Mouse (Mus musculus): ENCODE data around the gene Cdk6. TPM values are rescaled to one million over a fixed set of nuclear protein-coding genes. Genes with fewer than 3 reads are reported as not detected.

Cdk6 gene
- total RNA-seq, 2 experiments from 2014 or later: 1.9 to 4.7 TPM

- no peak for DNase-seq (ENCODE audit: low spot score in 2 of 2)
Observed at GRCm38 (mm10) chr5:3482474-3482873, 141.2 kb downstream of the Cdk6 start.

GRCm38 (mm10) chr5:3483054-3483722, 141.9 kb downstream of the Cdk6 start:
- no peak for DNase-seq (ENCODE audit: low spot score in 2 of 2)

- DNase-seq (ENCODE audit: low spot score in 2 of 2): no peak
Observed at GRCm38 (mm10) chr5:3486579-3487282, 145.4 kb downstream of the Cdk6 start.

GRCm38 (mm10) chr5:3488146-3488774, 147.0 kb downstream of the Cdk6 start:
- no peak for DNase-seq (ENCODE audit: low spot score in 2 of 2)

GRCm38 (mm10) chr5:3490358-3490757, 149.1 kb downstream of the Cdk6 start:
- no peak for DNase-seq (ENCODE audit: low spot score in 2 of 2)

- DNase-seq (ENCODE audit: low spot score in 2 of 2): no peak
Observed at GRCm38 (mm10) chr5:3491084-3491483, 149.8 kb downstream of the Cdk6 start.

GRCm38 (mm10) chr5:3491883-3492282, 150.6 kb downstream of the Cdk6 start:
- no peak for DNase-seq (ENCODE audit: low spot score in 2 of 2)

- no peak for DNase-seq (ENCODE audit: low spot score in 2 of 2)
Observed at GRCm38 (mm10) chr5:3492776-3493636, 151.7 kb downstream of the Cdk6 start.

GRCm38 (mm10) chr5:3493968-3494367, 152.7 kb downstream of the Cdk6 start:
- no peak for DNase-seq (ENCODE audit: low spot score in 2 of 2)

- no peak for DNase-seq (ENCODE audit: low spot score in 2 of 2)
Observed at GRCm38 (mm10) chr5:3494452-3495187, 153.3 kb downstream of the Cdk6 start.

- no peak for DNase-seq (ENCODE audit: low spot score in 2 of 2)
Observed at GRCm38 (mm10) chr5:3497505-3497925, 156.2 kb downstream of the Cdk6 start.

GRCm38 (mm10) chr5:3500298-3500697, 159.0 kb downstream of the Cdk6 start:
- no peak for DNase-seq (ENCODE audit: low spot score in 2 of 2)

GRCm38 (mm10) chr5:3500957-3501563, 159.8 kb downstream of the Cdk6 start:
- DNase-seq (ENCODE audit: low spot score in 2 of 2): no peak

GRCm38 (mm10) chr5:3501564-3502001, 160.3 kb downstream of the Cdk6 start:
- no peak for DNase-seq (ENCODE audit: low spot score in 2 of 2)

GRCm38 (mm10) chr5:3502610-3503350, 161.5 kb downstream of the Cdk6 start:
- peak in 1 of 2 experiments; percentile 30 for DNase-seq (ENCODE audit: low spot score in 2 of 2)

GRCm38 (mm10) chr5:3503373-3503772, 162.1 kb downstream of the Cdk6 start:
- DNase-seq (ENCODE audit: low spot score in 2 of 2): no peak

- DNase-seq (ENCODE audit: low spot score in 2 of 2): no peak
Observed at GRCm38 (mm10) chr5:3503836-3504323, 162.6 kb downstream of the Cdk6 start.

GRCm38 (mm10) chr5:3504453-3504852, 163.2 kb downstream of the Cdk6 start:
- DNase-seq (ENCODE audit: low spot score in 2 of 2): no peak

GRCm38 (mm10) chr5:3505553-3505952, 164.3 kb downstream of the Cdk6 start:
- no peak for DNase-seq (ENCODE audit: low spot score in 2 of 2)

All from layer of hippocampus, adult 18-20 months (tissue).